Mouse (Mus musculus) c-Kit-positive CD71-positive TER-119-negative erythroid progenitor cells, embryonic 14.5 days (primary cell): ENCODE data around the gene Dnmt3l.
"Not testable (repeated sequence)": the region's sequence is repeated elsewhere in the genome, so short reads cannot be mapped to it uniquely, and the experiment has no call there.

Experiments used
- DNase-seq: peaks from one replicate; pipeline ENCODE4 v3.0.0-alpha.2; 2013; ENCODE audit warnings: low read depth

Dnmt3l gene

DNA sequence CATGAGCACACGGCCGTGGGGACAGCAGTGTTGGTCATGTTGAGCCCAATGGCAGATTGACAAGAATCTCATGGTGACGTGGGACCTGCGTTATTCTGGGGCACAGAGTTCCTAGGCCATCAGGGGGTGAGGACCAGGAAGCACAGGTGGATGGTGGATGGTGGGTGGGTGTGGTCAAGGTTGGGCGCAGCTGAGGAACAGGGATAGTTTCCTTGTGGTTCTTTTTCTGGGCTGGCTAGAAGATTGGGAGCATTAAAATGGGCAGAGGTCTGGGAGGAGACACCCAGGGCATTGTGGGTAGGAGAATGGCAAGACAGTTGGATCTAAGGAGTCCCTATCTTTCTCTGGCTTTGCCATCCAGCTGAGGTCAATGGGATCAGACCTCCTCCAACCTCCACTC is at the start of gene Dnmt3l:
Gene Dnmt3l, plus strand, starts transcription at position 301 of the 400 bp plus-strand sequence.
- no peak for DNase-seq

DNA sequence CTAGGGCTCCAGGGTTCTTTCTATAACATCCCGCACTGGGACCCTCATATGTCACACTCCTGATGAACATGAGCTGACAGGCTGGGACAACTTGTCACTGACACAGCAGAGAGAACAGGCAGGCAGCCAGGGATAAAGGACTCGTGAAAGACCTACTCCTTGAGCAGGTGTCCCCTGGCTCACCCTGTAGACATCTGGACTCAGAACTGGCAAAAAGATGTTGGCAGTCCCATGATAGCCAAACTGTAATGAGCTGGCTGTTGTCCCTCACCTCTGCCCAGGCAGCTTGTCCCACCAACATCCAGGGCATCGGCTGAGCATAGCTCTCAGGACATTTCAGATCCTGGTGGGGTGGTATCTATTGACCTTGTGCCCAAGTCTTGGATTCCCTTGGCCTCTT is 46.1 kb upstream of the Dnmt3l start:
- DNase-seq, result no peak

DNA sequence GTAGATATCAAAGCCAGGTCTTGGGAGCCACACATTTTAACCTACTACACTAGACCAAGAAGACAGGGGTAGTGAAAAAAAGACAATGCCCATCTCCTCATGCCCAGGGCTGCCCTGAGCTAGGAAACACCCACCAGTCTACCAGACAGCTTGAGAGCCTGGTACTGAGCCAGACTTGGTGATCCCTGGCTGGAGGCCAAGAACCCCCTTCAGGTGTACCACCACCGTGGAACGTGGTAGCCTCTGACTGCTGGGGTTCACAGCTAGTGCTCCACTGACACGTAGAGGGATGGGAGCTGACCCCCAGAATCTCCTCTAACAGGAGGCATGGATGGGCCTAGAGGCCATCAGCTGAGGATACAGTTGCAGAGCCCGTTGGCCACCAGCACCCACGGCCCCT is 41.5 kb upstream of the Dnmt3l start:
- no peak for DNase-seq

DNA sequence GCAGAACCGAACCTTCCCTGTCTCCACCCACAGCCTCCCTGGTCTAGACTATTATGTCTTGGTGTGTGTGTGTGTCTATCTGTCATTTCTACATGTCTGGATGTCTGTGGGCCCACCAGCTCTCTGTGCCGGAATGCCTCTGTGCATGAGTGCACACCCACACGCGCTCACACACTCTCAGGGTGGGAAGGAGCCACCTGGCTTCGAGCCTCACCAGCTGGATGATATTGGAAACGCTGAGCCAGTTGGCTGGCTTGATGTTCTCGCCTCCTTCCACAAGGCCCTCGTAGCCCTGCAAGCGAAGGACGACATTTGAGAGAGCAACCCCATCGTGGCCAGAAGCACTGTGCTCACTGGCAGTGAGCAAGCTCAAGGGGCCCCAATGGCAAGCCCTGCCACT is 40.0 kb upstream of the Dnmt3l start:
- no peak for DNase-seq

DNA sequence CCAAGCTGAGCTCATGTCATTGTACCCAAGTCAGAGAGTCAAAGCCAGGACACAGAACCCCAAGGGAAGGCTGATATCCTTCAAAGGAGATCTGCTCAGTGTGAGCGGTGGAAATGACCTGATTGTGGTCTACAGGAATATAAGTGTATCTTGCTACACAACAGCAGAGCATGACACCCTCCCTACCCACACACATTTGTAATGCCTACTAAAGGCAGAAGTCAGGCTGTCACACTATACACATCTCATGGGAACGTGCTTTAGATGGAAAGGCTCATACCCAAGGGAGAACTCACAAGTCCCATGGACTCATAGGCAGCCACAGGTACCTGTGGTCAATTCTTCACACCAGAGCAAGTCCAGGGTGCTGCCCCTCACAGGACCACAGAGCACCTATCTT is 39.4 kb upstream of the Dnmt3l start:
- no peak for DNase-seq

DNA sequence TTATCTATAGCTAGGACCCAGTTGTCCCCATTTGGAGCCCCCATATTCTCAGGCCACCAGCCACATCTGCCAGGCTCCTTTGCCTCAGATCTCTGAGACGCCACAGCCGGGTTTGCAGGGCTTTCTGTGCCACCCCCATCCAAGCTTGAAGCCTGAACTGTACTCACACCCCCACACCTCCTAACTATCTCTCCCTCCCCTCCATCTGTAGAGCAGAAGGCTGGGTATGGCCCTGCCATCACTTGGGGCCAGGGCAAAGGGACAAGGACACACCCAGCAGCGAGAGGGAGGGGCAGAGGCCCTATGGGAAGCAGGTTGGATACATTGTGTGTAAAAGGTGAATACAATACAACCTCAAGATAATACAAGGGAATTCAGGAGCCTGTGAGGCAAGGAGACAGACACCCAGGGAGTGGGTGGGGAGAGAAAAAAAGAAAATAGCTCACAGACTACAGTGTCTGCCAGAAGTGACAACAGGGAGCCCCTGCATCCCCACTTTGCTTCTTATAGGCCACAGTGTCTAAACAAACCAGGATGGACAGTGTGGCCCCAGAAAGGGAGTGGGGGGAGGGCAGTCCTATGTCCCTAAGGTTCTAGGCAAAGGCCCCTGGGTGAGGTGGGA is 37.2 kb upstream of the Dnmt3l start:
- peak; percentile 58 for DNase-seq

DNA sequence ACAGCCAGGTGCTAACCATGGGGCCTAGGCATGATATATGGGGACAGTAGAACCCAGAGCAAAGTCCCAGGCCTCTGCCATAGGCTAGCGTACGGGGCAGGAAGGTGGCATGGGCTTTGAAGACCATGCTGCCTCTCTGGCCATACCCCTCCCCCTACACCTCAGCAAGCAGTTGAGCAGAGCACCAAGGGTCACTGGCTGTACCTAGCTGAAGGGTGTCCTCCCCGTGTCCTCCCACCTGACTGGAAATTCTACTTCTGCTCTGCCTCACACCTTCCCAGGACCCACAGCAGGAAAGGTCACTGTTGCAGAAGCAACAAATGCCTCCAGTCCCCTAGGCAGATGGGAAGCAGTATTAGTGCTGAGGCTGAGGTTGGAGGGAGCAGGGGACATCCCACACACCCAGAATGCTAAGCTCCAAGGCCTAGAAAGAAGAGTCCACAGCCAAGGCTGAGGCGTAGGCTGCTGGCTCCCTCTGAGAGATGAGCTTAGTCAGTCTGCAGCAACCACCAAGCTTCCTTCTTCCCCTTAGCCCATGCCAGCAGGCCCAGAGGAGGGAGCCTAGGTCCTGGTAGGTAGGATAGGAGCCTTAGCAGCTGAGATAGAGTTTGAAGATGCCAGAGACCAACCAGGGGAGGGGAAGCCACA is 35.8 kb upstream of the Dnmt3l start:
- no peak for DNase-seq

DNA sequence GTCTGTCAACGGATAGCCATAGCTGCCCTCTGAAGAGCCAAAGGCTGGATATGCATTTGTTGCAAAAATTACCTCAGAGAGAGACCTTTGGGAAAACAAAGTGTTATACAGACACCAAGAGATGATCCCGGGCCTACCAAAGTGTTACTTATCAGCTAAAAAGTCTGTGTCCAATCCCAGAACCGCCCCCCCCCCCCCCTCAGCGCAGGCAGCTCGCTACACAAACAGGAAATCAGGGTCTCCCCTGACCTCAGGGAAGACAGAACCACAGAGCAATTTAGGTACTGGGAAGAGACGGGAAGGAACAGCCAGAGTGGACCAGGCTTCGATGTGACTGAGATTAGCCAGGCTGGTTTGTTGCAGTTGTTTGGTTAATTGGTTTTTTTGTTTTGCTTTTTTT is 34.5 kb upstream of the Dnmt3l start:
- no peak for DNase-seq

DNA sequence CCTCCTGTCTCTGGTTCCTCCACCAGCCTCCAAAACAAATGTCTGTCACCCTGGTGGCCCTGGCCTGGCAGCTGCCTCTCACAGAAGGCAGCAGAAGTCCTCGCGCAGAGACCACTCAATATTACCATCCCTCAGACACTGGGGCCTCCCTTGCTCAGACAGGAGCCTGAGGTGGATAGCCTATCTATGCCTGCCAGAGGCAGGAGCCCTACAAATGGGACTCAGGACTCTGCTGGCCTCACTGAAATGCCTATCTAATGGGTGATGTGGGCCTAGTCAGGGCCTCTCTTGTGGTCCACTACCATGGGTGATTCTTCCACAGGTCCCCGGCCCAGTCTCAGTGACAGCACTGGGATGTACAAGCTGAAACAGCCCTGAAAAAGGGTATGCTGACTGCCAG is 33.6 kb upstream of the Dnmt3l start:
- no peak for DNase-seq

DNA sequence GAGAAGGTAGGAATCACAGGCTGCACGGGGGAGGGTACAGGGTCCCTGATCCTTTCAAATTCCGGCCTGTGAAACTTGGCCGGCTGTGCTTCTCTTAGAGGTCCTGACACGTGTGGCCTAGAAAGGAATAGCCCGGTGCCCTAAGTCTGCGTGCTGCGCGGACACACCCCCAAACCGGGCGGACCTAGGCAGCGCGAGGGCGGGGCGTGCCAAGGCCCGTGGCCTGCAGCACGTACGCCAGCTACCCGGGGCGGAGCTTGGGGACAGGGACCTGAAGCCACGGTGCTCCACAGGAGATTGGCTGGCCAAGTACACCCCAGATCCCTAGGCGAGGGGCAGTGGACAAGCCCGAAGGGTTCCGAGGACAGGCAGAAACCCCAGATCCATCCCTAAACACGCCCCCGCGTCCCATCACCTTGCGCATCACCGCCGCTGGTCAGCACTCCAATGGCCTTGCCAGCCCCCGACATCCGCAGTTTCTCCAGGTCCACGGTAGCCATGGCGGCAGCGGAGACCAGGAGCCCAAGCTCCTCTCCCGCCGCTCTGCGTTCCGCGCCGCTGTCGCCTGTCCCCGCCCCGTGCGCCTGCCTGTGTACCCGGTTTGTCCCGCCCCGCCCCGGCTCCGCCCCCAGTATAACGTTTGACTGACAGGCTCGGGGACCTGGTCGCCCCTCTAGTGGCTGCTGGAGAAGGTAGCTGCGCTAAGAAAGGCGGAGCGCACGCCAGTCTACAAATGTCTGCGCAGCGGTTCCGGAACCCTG is 32.4 kb upstream of the Dnmt3l start:
- DNase-seq, result peak; percentile 90

DNA sequence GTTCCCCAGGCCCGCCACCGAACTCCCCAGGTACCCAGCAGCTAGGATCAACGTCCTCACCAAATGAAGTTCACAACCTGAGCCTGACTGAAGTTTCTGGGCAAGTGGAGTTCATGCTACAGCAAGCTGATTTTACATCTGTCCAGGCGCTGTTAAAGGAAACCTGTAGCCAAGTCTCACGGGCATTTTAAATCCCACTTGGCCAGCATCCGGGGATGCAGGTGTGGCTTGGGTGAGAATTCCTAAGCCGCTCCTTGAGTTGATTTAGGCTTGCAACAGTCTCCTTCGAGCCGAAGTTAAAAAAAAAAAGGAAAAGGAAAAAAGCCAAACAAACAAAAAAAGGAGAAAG is 31.8 kb upstream of the Dnmt3l start, which contains the start of gene Pfkl:
Gene Pfkl, minus strand, starts transcription at position 139 of the 349 bp plus-strand sequence.
- DNase-seq, result no peak

DNA sequence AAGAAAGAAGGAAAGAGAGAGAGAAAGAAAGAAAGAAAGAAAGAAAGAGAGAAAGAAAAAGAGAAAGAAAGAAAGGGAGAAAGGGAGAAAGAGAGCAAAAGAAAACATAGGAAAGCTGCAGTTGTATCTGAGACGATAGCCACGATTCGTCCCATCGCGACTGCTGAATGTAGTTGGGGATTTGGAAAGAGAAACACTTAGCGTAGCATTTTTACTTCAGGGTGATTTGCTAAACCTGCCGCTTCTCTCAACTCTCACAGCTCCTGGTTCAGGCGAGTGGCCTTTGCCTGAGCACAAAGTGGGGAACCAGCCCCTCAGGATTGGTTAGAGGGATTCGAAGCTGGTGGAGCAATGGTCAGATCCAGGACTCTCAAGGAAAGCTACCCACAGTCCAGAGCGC is 31.4 kb upstream of the Dnmt3l start:
- DNase-seq, result no peak

DNA sequence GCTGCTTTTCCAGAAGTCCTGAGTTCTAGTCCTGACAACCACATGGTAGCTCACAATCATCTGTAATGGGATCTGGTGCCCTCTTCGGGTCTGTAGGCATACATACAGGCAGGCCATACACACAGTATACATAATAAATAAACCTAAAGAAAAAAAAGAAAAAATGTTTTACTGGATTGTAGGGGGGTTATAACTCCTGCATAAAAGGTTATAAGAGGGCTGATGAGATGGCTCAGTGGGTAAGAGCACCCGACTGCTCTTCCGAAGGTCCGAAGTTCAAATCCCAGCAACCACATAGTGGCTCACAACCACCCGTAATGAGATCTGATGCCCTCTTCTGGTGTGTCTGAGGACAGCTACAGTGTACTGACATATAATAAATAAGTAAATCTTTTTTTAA is 30.6 kb upstream of the Dnmt3l start:
- DNase-seq, result not testable (repeated sequence)

DNA sequence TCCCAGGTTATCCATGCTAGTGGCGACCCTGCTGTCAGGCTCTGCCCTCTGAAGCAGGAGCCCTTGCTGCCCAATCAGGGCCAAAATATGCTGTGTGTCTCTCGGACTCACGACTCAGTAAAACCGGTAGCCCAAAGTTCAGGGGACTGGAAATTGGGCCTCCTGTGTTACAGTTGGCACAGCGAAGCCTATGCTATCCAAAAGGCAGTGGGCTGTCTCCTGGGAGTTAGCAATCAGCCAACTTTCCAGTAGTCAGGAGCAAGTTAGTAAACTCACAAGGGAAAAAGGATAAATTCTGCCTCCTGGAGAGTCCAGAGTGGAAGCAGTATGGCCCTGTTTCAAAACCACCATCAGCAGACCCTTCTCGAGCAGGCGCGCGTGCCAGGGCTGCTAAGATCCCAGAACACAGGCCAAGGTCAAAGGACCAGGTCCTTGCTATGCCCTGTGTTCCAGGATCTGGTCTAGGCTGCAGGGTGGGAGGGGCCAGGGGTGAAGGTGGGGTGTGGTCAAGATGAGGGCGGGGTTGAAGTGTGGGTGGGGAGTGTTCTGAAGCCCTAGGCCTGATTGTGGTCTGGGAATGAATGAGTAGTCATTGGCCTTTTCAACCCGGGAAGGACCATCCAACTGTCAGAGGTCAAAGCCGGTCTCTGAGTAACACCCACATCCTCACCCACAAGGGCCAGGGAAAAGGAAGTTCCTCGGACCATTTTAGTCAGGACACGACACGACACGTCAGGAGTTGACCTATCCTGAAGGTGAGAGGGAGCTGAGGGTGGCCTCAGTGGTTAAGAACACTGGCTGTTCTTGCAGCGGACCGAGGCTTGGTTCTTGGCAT is 28.9 kb upstream of the Dnmt3l start:
- no peak for DNase-seq

DNA sequence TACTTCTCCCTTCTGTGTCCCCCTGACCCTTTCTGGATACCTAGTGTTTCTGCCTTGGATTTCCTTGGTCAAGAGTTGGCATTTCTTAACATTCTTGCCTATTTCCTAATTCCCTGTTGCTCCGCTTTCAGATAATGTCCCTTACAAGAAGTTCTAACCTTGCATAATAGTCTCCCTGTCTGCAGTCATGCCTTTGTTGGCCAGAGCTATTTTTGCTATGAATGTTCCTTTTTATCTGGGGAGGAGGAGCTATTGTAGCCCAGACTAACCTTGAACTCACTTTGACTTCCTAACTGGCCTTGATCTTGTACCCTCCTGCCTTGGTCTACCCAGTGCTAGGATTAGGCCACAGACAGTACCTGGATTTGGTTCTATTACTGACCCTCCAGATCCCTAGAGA is 26.3 kb upstream of the Dnmt3l start:
- no peak for DNase-seq

DNA sequence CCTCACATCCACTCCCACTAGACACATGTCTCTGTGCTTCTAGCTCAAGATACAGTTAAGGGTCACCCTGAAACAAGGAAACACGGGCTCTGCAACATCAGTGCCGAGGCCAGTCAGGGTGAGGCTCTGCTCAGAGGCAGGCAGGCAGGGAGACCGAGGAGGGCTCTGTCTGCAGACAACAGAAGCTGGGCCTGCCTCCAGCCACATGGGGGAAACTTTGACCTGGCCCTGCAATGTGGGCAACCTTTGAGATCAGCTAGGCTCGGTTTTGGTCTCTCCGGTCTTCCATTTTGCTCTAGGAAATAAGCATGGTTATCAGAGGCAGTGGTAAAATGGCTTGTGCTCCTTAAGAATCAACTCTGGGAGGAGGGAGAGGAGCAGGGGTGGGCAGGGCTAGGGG is 25.4 kb upstream of the Dnmt3l start:
- no peak for DNase-seq

DNA sequence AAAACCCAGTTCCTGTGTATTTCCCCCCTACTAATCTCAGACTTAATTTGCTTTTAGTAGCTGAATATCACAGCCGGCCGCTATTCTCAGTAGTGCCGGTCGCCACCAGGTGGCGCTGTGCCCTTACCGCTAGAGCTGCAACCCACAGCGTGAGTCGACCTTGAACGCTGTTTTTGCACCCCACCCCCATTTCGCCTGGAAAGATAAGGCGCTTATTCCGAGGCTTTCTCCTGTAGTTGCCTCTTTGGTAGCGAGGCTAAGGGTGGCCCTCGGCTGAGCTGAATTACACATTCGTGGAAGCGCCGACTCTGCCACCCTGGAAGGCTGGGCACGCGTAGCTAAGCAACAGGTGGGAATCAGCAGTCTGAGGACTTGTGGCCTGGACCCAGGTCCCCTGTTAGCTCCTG is 22.9 kb upstream of the Dnmt3l start:
- DNase-seq, result peak; percentile 81

DNA sequence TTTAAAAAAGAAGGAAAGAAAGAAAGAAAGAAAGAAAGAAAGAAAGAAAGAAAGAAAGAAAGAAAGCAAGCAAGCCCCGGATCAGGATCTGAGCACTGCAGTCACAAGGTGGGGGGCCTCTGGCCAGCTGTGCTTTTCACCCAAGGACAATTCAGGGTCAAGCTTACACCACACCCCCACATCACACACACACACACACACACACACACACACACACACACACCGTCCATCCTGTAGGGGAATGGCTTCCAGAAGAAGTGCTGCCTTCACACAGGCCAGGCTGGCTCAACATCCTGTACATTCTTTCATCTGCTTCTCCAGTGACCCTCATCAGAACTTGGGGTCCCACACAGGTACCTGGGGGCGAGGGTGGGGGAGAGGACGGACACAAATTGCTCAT is 22.5 kb upstream of the Dnmt3l start:
- DNase-seq, result no peak

DNA sequence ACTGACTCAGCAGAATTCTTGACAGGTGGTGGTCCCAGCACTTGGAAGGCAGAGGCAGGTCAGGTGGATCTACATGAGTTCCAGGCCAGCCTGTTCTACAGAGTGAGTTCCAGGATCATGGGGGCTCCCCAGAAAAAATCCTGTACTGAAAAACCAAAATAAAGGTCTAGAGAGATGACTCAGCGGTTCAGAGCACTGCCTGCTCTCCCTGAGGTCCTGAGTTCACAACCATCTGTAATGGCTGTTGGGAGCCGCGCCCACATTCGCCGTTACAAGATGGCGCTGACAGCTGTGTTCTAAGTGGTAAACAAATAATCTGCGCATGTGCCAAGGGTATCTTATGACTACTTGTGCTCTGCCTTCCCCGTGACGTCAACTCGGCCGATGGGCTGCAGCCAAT is 21.8 kb upstream of the Dnmt3l start:
- not testable (repeated sequence) for DNase-seq

DNA sequence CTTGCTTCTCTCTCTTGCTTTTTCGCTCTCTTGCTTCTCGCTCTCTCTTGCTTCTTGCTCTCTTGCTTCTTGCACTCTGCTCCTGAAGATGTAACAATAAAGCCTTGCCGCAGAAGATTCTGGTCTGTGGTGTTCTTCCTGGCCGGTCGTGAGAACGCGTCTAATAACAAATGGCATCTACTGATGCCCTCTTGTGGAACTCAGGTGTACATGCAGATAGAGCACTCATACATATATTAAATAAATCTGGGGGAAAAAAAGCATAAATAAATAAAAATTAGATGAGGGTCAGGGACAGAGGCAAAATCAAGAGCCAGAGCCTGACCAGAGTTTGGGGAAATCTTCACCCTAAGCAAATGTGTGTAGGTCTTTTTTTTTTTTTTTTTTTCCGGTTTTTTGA is 16.3 kb upstream of the Dnmt3l start:
- not testable (repeated sequence) for DNase-seq

DNA sequence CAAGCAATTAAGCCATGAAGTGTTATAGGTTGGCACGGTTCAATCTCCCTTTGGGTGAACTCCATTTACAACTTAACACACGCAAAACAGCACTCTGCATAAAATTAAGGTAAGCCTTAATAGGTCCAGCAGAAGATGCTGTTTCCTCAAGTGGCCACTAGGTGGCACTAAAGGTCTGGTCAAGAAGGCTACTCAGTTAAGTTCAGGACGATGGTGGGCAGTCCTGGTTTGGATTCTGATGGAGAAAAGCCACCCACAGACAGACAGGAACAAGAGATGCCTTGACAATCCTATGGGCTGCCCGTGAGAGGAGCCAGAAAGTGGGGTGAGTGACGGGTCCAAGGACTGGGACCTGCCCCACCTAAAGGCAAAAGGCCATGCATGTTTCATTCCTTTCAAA is 13.6 kb upstream of the Dnmt3l start:
- no peak for DNase-seq

DNA sequence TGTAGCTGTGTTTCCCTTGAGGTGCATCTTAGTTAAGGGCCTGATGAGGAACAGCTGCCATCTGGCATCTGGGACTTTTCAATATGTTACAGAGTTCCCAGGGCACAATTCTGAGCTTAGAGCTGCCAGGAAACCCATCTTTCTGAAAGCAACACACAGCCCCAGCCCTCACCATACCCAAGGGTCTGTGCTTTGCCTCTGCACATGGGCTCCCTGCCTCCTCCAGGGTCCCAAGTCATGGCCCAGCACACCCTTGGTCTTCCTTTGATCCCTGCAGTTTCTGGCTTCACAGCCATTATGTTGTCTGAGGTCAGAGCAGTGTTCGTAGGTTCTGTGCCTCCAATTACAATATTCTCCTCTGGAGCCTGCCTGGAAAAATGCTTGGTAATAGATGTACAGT is 12.7 kb upstream of the Dnmt3l start:
- DNase-seq, result no peak

DNA sequence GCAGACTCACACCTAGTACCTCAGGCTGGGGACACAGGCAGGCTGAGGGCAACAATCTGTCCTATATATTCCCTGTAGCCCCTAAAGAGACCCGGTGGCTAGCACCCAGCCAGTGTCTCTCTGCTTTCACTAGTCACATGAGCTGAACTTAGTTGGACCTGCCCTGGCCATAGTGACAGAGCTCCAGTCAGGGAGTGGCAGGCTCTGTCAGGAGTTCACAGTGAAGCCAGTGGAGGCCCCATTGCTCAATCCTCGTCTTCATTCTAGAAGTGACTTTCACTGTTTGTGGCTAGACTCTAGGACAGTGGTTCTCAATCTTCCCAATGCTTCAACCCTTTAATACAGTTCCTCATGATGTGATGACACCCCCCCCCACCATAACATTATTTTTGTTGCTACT is 9.8 kb upstream of the Dnmt3l start:
- DNase-seq, result no peak
